Mouse (Mus musculus) gastrocnemius, adult 2 months (tissue): ENCODE data around the gene Napsa. TPM values are rescaled to one million over a fixed set of nuclear protein-coding genes. Genes with fewer than 3 reads are reported as not detected.

ENCODE experiments used
- DNase-seq: peaks from one replicate; pipeline ENCODE4 v3.0.0; 2022
- H3K27ac ChIP-seq: fragments of 200-600 bp; 2 replicates; pipeline ENCODE4 v1.8.1; 2022; ENCODE audit warnings: mild to moderate bottlenecking
- H3K4me3 ChIP-seq: fragments of 200-600 bp; 2 replicates; pipeline ENCODE4 v1.8.1; 2022; ENCODE audit warnings: mild to moderate bottlenecking, moderate library complexity
- CTCF ChIP-seq: fragments of 200-600 bp; IDR thresholded peaks from 2 replicates; pipeline ENCODE4 v1.8.1; 2022; ENCODE audit warnings: antibody characterized with exemption, mild to moderate bottlenecking, moderate library complexity
- intact Hi-C: fragments of 180-260 bp; cut with DNase I; formaldehyde crosslinking; loops from one replicate; pipeline ENCODE4 v1.15.1; 2025
- total RNA-seq, 2 experiments: library from RNA; stranded (reverse); gene quantifications; 2 replicates each; pipeline ENCODE4 v1.2.3; 2021

Gene Napsa
- total RNA-seq, 2 experiments from 2014 or later = 0.20 TPM; not detected in 1

DNA sequence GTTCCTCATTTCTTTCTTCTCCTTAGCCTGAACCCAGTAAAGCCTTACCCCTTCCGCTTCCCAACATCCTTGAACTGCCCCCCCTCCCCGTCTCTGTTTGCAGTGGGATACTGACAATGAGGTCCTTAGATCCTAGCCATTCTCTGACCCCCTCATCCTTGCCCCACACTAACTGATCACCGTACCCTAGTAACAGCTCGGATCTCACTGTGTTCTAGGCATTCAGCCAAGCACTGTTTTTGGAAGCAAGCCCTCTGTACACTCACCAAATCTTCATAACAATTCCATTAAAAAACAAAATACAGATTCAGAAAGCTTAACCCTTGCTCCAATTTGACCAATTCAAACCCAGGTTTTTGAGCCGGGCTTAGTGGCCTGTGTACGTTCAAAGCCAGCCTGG lies 22.1 kb downstream of the Napsa start:
- no peak for TF ChIP-seq CTCF
- intact Hi-C loops = loop anchor here (5.0 kb wide), 1 partner anchor 58 kb away; no protein-coding TSS in a partner anchor
- DNase-seq = peak; percentile 22
- Histone ChIP-seq H3K27ac (no peak overlapping the region), H3K4me3 (no peak overlapping the region)

DNA sequence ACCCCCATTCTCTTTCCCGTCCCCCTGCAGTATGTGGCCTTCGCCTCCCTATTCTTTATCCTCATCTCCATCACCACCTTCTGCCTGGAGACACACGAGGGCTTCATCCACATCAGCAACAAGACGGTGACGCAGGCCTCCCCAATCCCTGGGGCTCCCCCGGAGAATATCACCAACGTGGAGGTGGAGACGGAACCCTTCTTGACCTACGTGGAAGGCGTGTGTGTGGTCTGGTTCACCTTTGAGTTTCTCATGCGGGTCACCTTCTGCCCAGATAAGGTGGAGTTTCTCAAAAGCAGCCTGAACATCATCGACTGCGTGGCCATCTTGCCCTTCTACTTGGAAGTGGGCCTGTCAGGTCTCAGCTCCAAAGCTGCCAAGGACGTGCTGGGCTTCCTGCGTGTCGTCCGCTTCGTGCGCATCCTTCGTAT lies 23.0 kb downstream of the Napsa start:
- intact Hi-C loops = no loop called here
- H3K4me3 ChIP-seq = no peak overlapping the region
- TF ChIP-seq CTCF = no peak
- DNase-seq = peak; percentile 6
- H3K27ac ChIP-seq = no peak overlapping the region

DNA sequence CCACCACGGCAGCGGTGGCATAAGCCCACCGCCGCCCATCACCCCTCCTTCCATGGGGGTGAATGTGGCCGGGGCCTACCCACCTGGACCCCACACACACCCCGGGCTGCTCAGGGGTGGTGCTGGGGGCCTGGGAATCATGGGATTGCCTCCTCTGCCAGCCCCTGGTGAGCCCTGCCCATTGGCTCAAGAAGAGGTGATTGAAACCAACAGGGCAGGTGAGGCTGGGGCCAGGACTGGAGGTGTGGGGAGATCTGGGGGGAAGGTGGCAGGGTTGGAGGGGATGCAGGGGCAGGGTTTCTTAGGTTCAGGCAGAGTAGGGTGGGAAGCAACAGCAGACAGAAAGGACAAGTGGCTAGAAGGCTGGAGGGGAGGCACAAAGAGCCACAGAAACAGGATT lies 23.9 kb downstream of the Napsa start:
- DNase-seq = peak; percentile 16
- intact Hi-C loops = no loop called here
- Histone ChIP-seq H3K27ac (no peak overlapping the region), H3K4me3 (no peak overlapping the region)
- TF ChIP-seq CTCF = no peak

DNA sequence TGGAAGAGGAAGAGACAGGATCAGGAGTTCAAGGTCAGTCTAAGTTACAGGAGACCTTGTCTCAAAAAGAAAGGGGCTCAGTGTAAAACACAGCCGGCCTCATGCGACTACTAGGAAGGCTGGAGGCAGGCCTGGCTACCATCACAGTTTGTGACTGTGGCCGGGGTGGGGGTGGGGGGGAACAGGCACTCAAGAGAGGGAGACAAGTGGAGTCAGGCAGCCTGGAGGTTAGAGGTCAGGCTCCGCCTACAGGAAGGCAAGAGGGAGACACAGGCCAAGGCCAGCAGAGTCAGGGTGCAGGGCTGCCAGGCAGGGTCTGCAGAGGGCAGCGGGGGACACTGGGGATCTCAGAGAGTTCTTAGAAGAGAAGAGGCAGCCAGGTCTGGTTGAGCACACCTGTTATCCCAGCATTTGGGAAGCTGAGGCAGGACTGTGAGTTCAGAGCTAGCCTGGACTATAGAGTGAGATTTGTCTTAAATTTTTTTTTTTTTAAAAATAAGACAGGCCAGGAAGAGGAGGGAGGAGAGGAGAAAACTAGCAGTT lies 24.9 kb downstream of the Napsa start:
- H3K4me3 ChIP-seq = no peak overlapping the region
- DNase-seq = peak; percentile 11
- no peak for TF ChIP-seq CTCF
- intact Hi-C loops = no loop called here
- H3K27ac ChIP-seq = no peak overlapping the region

DNA sequence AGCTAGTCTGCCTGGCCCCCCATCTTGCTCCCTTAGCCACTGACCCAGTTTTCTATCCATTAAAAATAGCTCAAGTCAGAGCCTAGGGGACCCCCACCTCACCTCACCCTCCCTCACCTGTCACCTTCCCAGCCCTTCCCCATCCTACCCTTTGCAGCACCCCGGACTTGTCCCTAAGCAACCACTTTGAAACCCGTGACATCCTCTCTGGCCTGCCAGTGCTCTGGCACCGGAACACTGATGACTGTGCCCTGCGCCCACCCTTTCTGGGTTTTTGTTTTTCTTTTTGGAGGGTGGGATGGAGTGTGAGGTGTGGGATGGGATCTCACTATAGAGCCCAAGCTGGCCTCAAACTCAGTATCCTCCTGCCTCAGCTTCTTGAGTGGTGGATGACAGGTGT lies 25.5 kb downstream of the Napsa start:
- Histone ChIP-seq H3K27ac (no peak overlapping the region), H3K4me3 (no peak overlapping the region)
- intact Hi-C loops = no loop called here
- peak; percentile 6 for DNase-seq
- no peak for TF ChIP-seq CTCF

DNA sequence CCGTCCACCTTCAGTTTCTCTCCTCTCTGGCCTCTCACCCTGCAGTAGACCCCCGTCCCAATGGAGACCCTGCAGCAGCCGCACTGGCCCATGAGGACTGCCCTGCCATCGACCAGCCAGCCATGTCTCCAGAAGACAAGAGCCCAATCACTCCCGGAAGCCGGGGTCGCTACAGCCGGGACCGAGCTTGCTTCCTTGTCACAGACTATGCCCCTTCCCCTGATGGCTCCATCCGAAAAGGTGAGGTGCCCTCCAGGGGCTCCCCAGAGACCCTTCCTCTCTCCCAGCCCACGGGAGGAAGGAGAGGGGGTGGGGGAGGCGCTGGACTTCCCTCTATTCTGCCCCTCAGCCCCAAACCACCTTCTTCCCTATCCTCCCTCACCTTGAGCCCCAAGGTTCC lies 26.2 kb downstream of the Napsa start:
- intact Hi-C loops = no loop called here
- TF ChIP-seq CTCF = no peak
- no peak for DNase-seq

DNA sequence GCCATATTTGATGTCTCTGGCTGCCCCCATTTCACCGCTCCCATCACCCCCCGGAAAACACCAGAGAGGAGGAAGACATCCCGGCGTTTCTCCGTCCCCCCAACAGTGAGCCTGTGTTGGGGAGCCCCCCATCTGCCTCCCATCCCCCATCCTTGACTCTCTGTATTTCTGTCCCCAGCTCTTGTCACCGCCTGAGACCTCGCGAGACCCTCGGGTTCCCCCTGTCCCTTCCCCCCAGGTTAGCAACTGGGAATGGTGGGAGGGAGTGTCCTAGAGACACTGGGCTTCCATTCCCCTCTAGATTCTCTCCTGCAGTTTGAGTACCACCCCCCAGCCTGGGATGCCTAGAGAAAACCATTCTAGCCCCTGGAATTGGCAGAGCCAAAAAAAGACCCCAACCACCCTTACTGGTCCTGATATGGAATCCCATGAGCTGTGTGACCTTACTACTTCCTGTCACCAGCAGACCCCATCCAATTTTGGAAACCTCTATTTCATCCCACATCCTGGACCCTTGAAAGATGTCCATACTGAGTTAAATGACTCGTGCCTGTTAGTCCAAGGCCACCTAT lies 28.6 kb downstream of the Napsa start:
- intact Hi-C loops = no loop called here
- no peak for DNase-seq
- TF ChIP-seq CTCF = no peak
- H3K4me3 ChIP-seq = no peak overlapping the region
- no peak overlapping the region for H3K27ac ChIP-seq

More for the DNA sequence above, 26.2 kb downstream of the Napsa start:
- Histone ChIP-seq H3K27ac (no peak overlapping the region), H3K4me3 (no peak overlapping the region)

DNA sequence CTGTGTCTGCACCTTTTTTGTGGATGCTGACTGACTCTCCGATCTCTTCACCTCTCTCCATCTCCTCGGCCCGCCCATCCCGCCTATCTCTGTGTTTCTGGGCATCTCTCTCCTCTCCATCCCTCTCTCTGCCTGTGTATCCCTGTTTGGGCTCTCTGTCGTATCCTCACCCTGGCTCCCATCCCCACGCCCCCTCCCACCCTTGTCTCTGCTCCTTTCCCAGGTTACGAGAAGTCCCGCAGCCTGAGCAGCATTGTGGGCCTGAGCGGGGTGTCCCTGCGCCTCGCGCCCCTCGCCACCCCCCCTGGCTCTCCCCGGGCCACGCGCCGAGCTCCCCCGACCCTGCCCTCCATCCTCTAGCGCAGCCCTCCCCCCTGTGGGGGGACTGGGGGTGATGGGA lies 29.5 kb downstream of the Napsa start:
- intact Hi-C loops = no loop called here
- DNase-seq = no peak
- TF ChIP-seq CTCF = no peak
- Histone ChIP-seq H3K27ac (no peak overlapping the region), H3K4me3 (no peak overlapping the region)

DNA sequence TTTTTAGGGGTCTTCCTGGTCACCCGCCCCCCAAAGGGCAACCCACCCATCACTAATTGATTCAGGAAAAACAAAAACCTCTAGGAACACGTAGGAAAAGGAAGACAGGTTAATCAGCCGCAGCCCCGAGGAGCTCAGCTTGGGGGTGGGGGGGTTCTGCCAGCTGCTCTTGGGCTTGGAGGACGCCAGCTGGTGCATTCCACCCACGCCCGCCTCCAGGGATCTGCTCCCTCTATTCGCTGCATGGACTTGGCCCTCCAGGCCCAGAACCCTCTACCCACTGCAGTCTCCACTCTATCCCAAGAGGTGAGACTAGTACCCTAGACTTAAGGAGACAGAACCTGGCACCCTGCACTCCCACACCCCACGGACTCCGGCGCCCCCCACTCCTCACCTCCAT lies 30.3 kb downstream of the Napsa start:
- no peak for DNase-seq
- no peak for TF ChIP-seq CTCF
- intact Hi-C loops = no loop called here

DNA sequence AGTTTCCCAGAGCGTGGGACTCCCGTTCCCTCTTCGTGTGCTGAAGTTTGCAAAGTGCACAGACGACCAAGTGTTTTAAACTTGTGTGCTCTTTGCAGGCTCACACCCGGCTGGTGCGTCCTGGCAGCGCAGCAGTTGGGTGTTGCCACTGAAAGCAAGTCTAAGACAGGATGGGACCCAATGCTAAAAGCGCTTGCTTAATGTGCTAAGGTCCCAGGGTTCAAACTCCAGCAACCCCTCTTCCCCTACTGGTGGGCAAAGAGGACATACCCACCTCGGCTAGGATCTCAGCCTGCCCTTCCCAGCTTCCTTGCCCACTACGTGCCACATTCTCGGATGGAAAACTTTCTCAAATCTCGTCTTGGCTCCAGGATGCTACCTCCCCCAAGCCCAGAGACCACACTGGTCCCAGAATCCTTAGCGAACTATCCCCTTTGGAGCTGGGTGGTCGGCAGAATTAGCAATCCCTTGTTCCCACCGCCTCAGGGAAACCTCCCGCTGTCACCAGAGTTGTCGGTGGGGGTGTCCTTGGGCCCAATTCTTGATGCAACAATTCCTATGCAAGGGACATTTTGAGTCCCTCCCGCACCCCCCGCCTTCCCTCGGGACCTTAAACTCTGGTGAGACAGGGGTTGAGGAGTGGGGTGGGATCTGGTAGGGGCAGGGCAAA lies 31.1 kb downstream of the Napsa start:
- Histone ChIP-seq H3K27ac (no peak overlapping the region), H3K4me3 (no peak overlapping the region)
- no peak for TF ChIP-seq CTCF
- intact Hi-C loops = no loop called here
- DNase-seq = no peak

More for the DNA sequence above, 30.3 kb downstream of the Napsa start:
- Histone ChIP-seq H3K4me3 (no peak overlapping the region), H3K27ac (no peak overlapping the region)

DNA sequence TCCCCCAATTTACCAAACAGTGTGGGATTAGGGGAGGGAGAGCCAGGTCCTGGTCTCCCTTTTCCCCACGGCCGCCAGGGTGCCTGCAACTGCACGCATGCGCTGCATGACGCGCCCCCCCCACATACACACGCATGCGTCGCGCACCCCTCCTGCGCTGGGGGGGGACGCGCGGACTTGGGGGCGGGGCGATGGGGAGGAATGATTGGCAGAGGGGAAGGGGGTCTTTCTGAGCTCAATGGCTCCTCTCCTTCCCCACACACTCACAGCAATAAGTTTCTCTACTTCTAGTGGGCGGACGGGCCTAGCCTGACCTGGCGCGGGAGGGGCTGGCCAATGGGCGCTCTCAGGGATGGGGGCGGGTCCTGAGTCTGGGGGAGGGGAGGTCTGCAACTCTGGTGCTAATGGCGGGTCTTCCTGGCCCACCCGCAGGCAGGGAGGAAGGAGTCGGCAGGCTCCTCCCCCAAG lies 32.0 kb downstream of the Napsa start:
- Histone ChIP-seq H3K27ac (no peak overlapping the region), H3K4me3 (peak overlapping the region; percentile 56)
- peak; percentile 19 for TF ChIP-seq CTCF
- DNase-seq = no peak
- intact Hi-C loops = no loop called here

DNA sequence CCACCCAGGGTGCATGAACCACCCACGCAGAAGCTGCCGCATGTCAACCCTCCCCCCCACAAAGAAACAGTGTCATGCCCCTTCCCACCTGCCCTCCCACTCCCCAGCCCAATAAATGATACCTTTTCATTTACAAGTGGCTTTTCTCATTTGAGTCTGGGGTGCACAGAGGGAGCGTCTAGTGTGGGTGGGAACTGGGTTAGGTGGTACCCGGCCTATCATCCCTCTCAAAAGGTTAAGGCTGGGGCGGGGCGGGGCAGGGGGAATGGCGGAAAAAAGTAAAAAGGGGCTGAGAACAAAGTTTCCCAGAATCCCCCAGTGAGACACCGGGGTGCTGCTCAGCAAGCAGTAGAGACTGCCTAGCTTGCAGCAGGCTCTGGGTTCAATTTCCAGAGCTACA lies 32.4 kb downstream of the Napsa start:
- Histone ChIP-seq H3K4me3 (peak overlapping the region; percentile 56), H3K27ac (no peak overlapping the region)
- intact Hi-C loops = no loop called here
- DNase-seq = no peak
- no peak for TF ChIP-seq CTCF

DNA sequence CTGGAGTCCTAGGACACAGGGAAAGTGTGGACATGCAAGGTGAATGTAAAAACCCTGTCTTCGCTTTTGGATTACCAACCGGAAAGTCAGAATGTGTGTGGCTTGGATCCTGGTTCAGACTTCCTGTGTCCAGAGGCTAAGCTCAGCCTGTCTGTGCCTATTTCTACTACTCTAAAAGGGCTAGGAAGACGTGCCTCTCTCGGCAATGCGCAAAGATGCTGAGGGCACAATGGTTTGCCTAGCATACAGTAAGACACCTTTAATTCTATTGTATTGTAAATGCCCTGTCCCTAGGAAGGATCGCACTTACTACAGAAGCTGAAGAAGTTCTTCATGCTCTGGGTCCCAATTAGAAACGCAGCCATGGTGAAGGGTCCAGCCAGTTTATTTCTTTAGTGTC lies 33.3 kb downstream of the Napsa start:
- DNase-seq = no peak
- intact Hi-C loops = no loop called here
- H3K4me3 ChIP-seq = no peak overlapping the region
- TF ChIP-seq CTCF = no peak
- H3K27ac ChIP-seq = no peak overlapping the region
